Mouse (Mus musculus) small intestine, adult 10 weeks (tissue): ENCODE data around the gene Sult1d1. TPM values are rescaled to one million over a fixed set of nuclear protein-coding genes. Genes with fewer than 3 reads are reported as not detected.

Experiments used
- polyA plus RNA-seq: library from polyadenylated mRNA; stranded (reverse); fragments of 350-450 nt; fragmentation: Illumina TruSeq; extraction: RNeasy Lipid Tissue Mini Kit (QIAGEN cat#74804); gene quantifications from one replicate; pipeline ENCODE4 v1.2.3, GENCODE M21; 2014; ENCODE audit warnings: low replicate concordance

Sult1d1 gene
- 2,250 TPM for polyA plus RNA-seq

GRCm38 (mm10) chr5:87568845-87569244 lies at the start of gene Sult1d1:
Gene Sult1d1 (minus strand): TSS chr5:87569027.

DNA sequence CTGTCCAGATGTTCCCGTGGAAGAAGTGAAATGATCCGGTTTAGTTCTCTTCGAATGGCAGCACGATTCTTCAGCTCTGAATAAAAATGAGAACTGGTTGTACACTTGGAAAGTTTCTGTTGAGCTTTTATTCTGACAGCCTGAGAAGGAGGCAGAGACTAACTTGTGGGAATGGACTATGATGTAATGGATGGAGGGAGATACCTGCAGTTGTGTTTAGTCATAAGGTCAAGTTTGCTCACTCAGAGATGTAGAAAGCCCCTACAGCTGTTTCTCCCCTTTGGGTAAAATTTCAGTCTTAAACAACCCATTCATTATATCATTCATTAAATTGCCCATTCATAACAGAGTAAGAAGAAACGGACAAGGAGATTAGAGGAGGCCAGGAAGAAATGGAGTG lies 22.7 kb upstream of the Sult1d1 start, which contains the start of gene Sult1e1:
Sult1e1 (minus strand) TSS at position 101 of the 400 bp plus-strand sequence.

GRCm38 (mm10) chr5:87538111-87538510 lies 30.7 kb downstream of the Sult1d1 start, which contains the start of gene Sult1b1:
Gene Sult1b1 (minus strand): TSS chr5:87538195.

Other genes starting within 250 kb of the Sult1d1 start
- 410 TPM for gene Ugt2a3, start 231.8 kb downstream of the Sult1d1 start, polyA plus RNA-seq
- gene Ugt2b38, start 144.8 kb downstream of the Sult1d1 start, polyA plus RNA-seq: 5.5 TPM
- not detected for gene Ugt2a2, start 86.8 kb downstream of the Sult1d1 start, polyA plus RNA-seq
- not detected for gene Gm43638, start 82.2 kb downstream of the Sult1d1 start, polyA plus RNA-seq
- not detected for gene Ugt2a1, start 78.2 kb downstream of the Sult1d1 start, polyA plus RNA-seq
- 4,340 TPM for gene Sult1b1, start 30.8 kb downstream of the Sult1d1 start, polyA plus RNA-seq
- not detected for gene Sult1e1, start 22.6 kb upstream of the Sult1d1 start, polyA plus RNA-seq
- gene Csn1s1, start 97.2 kb upstream of the Sult1d1 start, polyA plus RNA-seq: not detected
- not detected for gene Csn2, start 130.6 kb upstream of the Sult1d1 start, polyA plus RNA-seq
- not detected for gene Csn1s2a, start 205.5 kb upstream of the Sult1d1 start, polyA plus RNA-seq
- gene Csn1s2b, start 239.1 kb upstream of the Sult1d1 start, polyA plus RNA-seq: not detected